Mouse (Mus musculus) limb, embryonic 15.5 days (tissue): ENCODE measurements around the gene Xrn1. TPM values are rescaled to one million over a fixed set of nuclear protein-coding genes. Genes with fewer than 3 reads are reported as not detected.

Experiments used
- ATAC-seq: fragments of 200-750 bp; cut with Nextera tagmentation; 2 replicates; pipeline ENCODE4 v1.8.0; 2017; ENCODE audit warnings: low read depth, moderate TSS enrichment; ENCODE audit not compliant: insufficient number of reproducible peaks, low FRiP score, low TSS enrichment
- H3K27ac ChIP-seq: fragments of 300-500 bp; sonication (generic); 2 replicates; pipeline ENCODE4 v1.5.1; 2015; ENCODE audit warnings: moderate library complexity, mild to moderate bottlenecking, inconsistent platforms
- H3K27me3 ChIP-seq: fragments of 300-500 bp; sonication (generic); 2 replicates; pipeline ENCODE4 v1.6.1; 2015; ENCODE audit warnings: inconsistent platforms
- H3K36me3 ChIP-seq: fragments of 300-500 bp; sonication (generic); 2 replicates; pipeline ENCODE4 v1.6.1; 2015; ENCODE audit warnings: inconsistent platforms
- H3K4me1 ChIP-seq: fragments of 300-500 bp; sonication (generic); 2 replicates; pipeline ENCODE4 v1.6.1; 2015; ENCODE audit warnings: inconsistent platforms
- H3K4me2 ChIP-seq: fragments of 300-500 bp; sonication (generic); 2 replicates; pipeline ENCODE4 v1.6.1; 2015; ENCODE audit warnings: mild to moderate bottlenecking, inconsistent platforms
- H3K4me3 ChIP-seq: fragments of 300-500 bp; sonication (generic); 2 replicates; pipeline ENCODE4 v1.5.1; 2015; ENCODE audit warnings: mild to moderate bottlenecking, inconsistent platforms
- H3K9ac ChIP-seq: fragments of 300-500 bp; sonication (generic); 2 replicates; pipeline ENCODE4 v1.6.1; 2015; ENCODE audit warnings: inconsistent platforms
- H3K9me3 ChIP-seq: fragments of 300-500 bp; sonication (generic); 2 replicates; pipeline ENCODE4 v1.6.1; 2016; ENCODE audit warnings: inconsistent platforms
- WGBS: fragments of 180-500 bp; shearing (Covaris S2); methylation state at CpG from one replicate; pipeline ENCODE4 v1.1.7; 2015; 5-methylcytosine and 5-hydroxymethylcytosine counted together
- polyA plus RNA-seq: library from polyadenylated mRNA; unstranded; fragments of >200 nt; fragmentation: Nextera tagmentation; extraction: Ambion mirVana; gene quantifications from 2 replicates; pipeline ENCODE4 v1.2.1, GENCODE M21; 2015

Gene Xrn1
- polyA plus RNA-seq, 1 experiment from 2014 or later, result 18.1 TPM

DNA sequence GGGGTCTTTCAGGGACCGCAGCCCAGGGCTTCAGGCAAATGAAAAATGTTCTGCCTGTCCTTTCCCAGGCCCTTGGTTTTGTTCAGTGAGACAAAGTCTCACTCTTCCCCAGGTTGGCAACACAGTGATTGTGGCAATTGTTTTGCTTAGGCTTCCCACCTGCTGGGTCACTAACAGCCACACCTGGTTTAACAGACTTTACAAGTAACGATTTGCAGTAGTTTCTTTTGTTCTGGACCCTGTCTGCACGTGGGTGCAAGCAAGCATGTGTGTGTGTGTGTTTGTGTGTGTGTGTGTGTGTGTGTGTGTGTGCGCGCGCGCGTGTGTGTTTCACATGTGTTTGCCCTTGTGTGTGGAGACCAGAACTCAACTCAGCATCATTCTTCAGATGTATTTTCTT is 148.3 kb downstream of the Xrn1 start:
- no peaks in the 10 kb centered on the region for H3K36me3 ChIP-seq

More for the DNA sequence above, 148.3 kb downstream of the Xrn1 start:
- H3K27ac ChIP-seq, result no peak overlapping the region
- no peaks in the 10 kb centered on the region for H3K27me3 ChIP-seq
- no peak for ATAC-seq
- H3K4me1 ChIP-seq, result no peaks in the 10 kb centered on the region
- 0 out of 2 replicates have a peak, but pooled peaks cover 8% of the 10 kb centered on the region for H3K9me3 ChIP-seq
- H3K4me3 ChIP-seq, result no peak overlapping the region
- WGBS, result 83% methylated on average over 8 of the region's 8 CpGs
- no peak overlapping the region for H3K4me2 ChIP-seq
- H3K9ac ChIP-seq, result no peak overlapping the region

Other genes starting within 250 kb of the Xrn1 start
- 1.4 and 2.4 TPM in 2 replicates for gene Trpc1, start 204.4 kb upstream of the Xrn1 start, polyA plus RNA-seq
- gene Pls1, start 109.4 kb upstream of the Xrn1 start, polyA plus RNA-seq, result 1.3 and 1.5 TPM in 2 replicates
- gene Atr, start 97.2 kb upstream of the Xrn1 start, polyA plus RNA-seq, result 9.7 and 11.8 TPM in 2 replicates
- 5.9 and 6.2 TPM in 2 replicates for gene Gk5, start 164.6 kb downstream of the Xrn1 start, polyA plus RNA-seq
- gene Tfdp2, start 241.5 kb downstream of the Xrn1 start, polyA plus RNA-seq, result 30.0 and 30.8 TPM in 2 replicates